Mouse (Mus musculus) E14TG2a.4 (cell line): ENCODE measurements around the gene Klhl8.

Source experiments
- CTCF ChIP-seq: conservative IDR thresholded peaks from 2 replicates; pipeline ENCODE4 v1.5.1; 2014; ENCODE audit warnings: low read length
- POU5F1 ChIP-seq: IDR thresholded peaks from 2 replicates; pipeline ENCODE4 v1.6.1; 2014; ENCODE audit warnings: low read length, borderline replicate concordance

GRCm38 (mm10) chr5:103898310-103898709, 12.7 kb downstream of the Klhl8 start:
- no peak for TF ChIP-seq CTCF
- TF ChIP-seq POU5F1, result no peak
